Mouse (Mus musculus) adrenal gland, postnatal 4 days (tissue): ENCODE data around the gene Ncbp2. TPM values are rescaled to one million over a fixed set of nuclear protein-coding genes. Genes with fewer than 3 reads are reported as not detected.

Experiments
- DNase-seq, 2 experiments: peaks; one replicate each; pipeline ENCODE4 v3.0.0; 2021 to 2022; ENCODE audit warnings: low spot score in 2 of 2, mixed read lengths in 2 of 2
- microRNA-seq: library from miRNA; unstranded; fragments of <30 nt; microRNA quantifications from one replicate; pipeline ENCODE4 v1.2.0, GENCODE M21; 2021
- total RNA-seq, 2 experiments: library from RNA; stranded (reverse); gene quantifications; 2 replicates each; pipeline ENCODE4 v1.2.3; 2021

Gene Ncbp2
- total RNA-seq, 2 experiments from 2014 or later: 47.9 to 48.2 TPM

GRCm38 (mm10) chr16:32008529-32009293, 60.4 kb downstream of the Ncbp2 start:
- DNase-seq: no peak

DNA sequence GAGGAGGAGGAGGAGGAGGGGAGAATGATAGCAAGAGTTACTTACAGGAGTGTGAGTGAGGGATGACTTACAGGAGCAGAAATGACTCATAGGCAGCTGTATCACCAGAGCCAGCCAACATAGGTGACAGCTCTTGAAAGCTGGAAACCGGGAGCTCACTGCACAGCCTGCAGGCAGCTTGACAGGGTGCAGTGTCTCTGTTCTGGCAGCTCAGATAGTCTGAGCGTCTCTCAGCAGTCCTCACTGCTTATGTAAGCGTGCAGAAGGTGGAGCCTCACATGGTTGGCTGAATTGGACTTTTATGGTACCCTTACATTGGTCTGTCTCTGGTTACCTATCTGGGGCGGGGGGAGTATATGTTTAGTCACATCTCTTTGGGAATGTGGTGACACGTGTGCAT, 61.6 kb downstream of the Ncbp2 start:
- no peak for DNase-seq

GRCm38 (mm10) chr16:32010330-32010729, 62.0 kb downstream of the Ncbp2 start:
- DNase-seq: no peak

Small RNA genes lying within 50 kb of the gene (microRNA-seq; reads per million reads assigned to microRNA genes)
- not detected for gene Gm26269

Other genes starting within 250 kb of the Ncbp2 start
- under 1 TPM in 1 of 2 experiments, not detected in 1; 0.17 TPM for gene Meltf, start 69.7 kb upstream of the Ncbp2 start, total RNA-seq
- 1 to 10 TPM in 1 of 2 experiments, under 1 TPM in 1; 0.90 to 1.3 TPM for gene Pigz, start 14.7 kb upstream of the Ncbp2 start, total RNA-seq
- gene 0610012G03Rik, start within 50 bp of the Ncbp2 start, total RNA-seq: 10 to 100 TPM; 38.5 to 39.7 TPM
- gene Senp5, start 54.8 kb downstream of the Ncbp2 start, total RNA-seq: 10 to 100 TPM; 27.3 to 27.4 TPM
- gene Pak2, start 130.8 kb downstream of the Ncbp2 start, total RNA-seq: 10 to 100 TPM; 54.8 to 57.8 TPM
- gene Pigx, start 151.2 kb downstream of the Ncbp2 start, total RNA-seq: 10 to 100 TPM; 39.0 to 39.2 TPM
- gene Cep19, start 151.3 kb downstream of the Ncbp2 start, total RNA-seq: 10 to 100 TPM; 14.5 to 16.2 TPM
- gene Nrros, start 217.1 kb downstream of the Ncbp2 start, total RNA-seq: 10 to 100 TPM; 12.3 to 13.7 TPM
- gene Bex6, start 231.3 kb downstream of the Ncbp2 start, total RNA-seq: not detected